Mouse (Mus musculus) liver (tissue): Measurements from ENCODE around the gene Napsa.
A peak's percentile ranks its signal among the peaks of the same experiment; 100 is the strongest.

Source experiments
- DNase-seq: peaks from one replicate; pipeline ENCODE4 v3.0.0-alpha.2; 2020; ENCODE audit warnings: mixed read lengths

Napsa gene

GRCm38 (mm10) chr7:44538756-44539624 lies 33.2 kb upstream of the Napsa start:
- no peak for DNase-seq

DNA sequence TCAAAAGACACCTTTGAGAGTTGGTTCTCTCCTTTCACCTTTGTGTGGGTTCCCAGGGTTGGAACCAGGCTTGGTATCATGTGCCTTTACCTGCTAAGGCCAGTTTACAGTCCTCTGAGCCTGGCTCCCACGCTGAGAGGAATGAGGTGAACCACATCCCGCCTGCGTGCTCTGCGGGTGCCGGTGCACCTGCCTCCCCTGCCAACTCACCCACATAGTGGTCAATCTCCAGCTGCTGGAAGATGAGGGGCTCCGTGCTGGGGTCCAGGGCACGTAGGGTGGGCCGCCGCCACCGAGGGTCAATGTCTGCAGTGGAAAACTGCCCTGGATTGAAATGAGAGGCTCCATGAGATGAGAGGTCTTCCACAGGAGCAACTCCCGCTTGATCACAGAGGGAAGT lies 29.6 kb upstream of the Napsa start:
- no peak for DNase-seq

DNA sequence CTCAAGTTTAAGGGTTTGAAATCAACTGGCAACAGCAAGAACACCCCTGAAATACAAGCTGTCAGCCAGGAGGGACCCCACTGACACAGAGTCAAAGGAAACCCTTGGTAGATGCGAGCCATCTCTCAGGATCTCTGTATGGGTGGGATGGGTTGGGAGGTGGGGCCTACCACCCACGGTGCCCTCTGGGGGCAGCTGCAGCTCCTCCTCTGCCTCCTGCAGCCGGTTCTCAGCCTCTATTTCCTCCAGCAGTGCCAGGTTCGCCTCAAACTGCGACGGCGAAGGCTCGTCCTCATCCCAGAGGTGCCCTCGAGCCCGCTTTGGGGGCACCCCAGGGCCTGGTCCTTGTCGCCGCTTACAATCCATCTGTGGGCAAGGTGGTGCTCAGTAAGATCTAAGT lies 29.1 kb upstream of the Napsa start:
- DNase-seq = no peak

DNA sequence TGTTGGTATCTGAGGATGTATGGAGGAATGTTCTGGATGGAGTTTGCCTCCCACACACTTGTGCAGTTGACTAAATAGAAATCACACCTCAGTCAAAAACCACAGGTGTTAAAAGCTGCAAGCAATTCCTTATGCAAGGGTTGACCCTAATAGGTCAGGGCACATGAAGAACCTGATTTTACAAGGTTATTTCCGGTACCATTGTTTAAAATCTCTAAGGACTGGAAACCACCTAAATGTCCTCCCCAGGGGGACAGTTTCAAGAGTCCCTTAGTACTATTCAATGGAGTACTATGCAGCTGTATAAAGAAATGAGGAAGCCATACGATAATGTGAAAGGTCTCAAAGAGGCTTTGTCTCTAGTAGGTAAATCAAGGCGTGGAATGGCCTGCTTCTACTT lies 25.9 kb upstream of the Napsa start:
- DNase-seq = no peak

- DNase-seq = no peak
Observed at GRCm38 (mm10) chr7:44547041-44547440, 25.1 kb upstream of the Napsa start.

DNA sequence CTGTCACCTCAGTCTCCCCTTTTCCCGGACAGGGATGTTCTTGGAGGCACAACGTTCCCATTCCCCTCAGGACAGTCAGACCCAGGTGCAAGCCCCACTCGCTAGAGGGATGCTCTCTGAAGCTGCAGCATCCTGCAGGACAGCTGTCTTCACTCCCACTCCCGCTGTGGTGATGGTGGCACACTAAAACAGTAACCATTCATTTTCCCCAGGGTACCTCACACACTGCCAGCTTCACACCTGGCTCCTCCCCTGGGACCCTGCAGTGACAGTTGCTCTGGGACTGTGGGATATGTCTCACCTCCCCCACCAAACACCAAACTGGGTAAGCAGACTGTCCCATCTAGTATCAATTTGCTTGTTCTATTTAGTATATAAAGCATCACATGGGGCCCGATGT lies 24.5 kb upstream of the Napsa start:
- no peak for DNase-seq

DNA sequence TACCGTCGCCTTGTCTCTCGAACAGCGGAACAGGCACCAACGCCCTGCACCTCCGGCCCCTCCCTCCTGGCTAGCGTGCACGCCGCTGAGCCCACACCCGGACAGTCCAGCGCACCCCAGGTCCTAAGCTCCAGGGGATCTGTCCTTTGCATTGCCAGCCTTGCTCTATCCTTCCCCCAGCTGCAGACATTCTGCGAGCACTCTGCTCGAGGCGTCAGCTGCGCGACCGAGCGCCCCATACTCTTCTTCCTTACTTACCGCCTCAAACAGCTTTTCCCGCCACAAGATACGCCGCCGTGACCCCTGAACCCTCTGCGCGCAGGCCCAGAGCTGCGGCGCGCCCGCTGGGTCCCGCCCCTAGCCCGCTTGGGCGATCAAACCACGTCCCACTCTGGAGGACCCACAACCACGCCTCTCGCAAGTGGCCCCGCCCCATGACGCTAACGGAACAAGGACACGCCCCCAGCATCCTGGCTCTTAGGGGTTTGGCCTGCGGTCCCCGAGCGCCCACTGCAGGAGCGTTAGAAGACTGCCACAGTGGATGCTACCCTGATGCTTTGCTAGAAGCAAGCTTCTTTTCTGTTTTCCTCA lies 23.6 kb upstream of the Napsa start, which contains the start of gene Pold1:
Gene Pold1, minus strand, starts transcription at position 353 of the 591 bp plus-strand sequence.
- peak; percentile 100 for DNase-seq

DNA sequence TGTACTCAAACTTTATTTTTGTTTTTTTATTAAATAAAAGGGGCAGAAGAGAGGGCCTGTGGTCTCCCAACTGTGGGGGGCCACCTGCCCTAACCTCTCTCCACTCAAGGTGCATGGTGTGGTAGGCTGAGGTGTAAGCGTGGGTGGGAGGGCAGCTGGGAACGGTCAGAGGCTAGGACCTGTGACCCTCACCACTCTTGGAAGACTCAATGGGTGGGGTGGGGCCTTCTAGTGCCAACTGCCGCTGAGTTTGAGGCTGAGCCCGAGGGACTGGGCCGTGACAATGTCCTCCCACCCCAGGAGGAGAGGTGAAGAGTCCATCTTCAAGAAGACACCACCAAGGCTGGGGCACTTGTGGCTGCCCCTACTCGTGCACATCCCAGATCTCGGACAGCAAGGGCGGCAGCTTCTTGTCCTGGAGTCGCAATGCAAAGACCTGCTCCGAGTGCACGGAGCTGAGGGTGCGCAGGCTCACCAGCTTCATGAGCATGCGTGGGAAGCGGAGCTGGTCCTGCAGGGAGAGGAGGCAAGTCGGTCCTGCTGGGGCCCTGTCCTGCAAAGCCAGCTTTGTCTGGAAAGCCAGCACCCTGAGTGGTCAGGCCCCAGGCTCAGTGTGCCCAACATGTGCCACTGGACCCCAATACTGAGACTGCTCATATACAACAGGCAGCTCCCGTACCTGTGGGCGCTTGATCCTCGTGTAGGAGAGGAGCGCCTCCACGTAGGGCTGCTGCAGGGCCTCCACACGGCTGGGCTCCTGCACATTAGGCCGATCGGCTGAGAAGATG lies 22.4 kb upstream of the Napsa start:
- no peak for DNase-seq

- DNase-seq = no peak
Observed at GRCm38 (mm10) chr7:44550409-44550678, 21.8 kb upstream of the Napsa start.

DNA sequence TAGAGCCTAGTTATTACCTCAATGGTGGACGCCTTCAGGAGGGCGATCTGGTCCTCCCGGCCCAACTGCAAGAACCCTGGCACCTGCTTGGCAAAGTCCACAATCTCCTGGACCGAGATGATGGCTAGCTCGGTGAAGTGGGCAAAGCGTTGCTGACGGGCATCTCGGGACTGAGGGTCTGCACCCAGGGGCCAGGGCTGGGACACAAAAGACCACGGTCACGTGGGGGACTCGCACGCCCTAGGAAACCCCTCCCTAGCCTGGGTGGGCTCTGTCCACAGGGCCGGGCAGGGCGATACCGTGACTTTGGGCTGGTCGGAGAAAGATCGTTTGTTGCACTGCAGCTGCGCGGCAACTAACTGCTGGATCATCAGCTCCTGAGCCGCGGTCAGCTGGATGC lies 20.9 kb upstream of the Napsa start:
- DNase-seq = no peak

- peak; percentile 3 for DNase-seq
Observed at GRCm38 (mm10) chr7:44551731-44552130, 20.4 kb upstream of the Napsa start.

DNA sequence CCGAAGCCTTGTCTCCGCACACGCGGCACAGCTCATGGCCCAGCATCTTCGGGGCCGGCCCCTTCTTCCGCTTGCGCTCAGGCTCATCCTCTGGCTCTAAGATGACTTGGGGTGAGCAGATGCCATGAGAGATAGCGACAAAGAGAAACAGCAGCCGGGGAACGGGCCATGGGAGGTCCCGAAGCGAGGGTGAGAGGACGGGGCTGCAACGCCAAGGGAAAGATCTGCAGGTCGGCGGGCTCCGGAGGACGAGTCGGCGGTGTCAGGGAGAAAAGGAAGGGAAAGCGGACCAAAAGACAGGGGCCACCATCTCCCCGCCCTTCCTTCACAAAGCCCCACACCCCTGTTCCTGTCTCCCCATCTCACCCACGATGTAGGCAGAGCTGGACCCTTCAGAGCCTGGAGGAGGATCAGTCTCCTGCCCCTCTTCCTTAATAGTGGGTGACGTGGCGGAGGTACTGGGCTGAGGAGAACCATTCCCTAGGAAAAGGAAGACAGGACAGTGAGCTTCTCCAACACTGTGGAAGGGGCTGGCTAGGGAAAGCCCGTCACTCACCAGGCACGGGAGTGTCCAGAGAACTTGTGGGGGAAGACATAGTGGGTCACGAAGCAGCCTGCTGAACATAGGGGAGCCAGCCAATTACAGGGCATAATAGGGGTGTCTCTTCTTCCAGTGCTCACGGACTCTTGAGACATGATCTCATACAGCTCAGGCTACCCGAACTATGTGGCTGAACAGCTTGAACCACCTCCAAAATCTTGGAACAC lies 19.9 kb upstream of the Napsa start:
- DNase-seq = no peak

GRCm38 (mm10) chr7:44553196-44553764 lies 18.9 kb upstream of the Napsa start:
- DNase-seq = peak; percentile 92

DNA sequence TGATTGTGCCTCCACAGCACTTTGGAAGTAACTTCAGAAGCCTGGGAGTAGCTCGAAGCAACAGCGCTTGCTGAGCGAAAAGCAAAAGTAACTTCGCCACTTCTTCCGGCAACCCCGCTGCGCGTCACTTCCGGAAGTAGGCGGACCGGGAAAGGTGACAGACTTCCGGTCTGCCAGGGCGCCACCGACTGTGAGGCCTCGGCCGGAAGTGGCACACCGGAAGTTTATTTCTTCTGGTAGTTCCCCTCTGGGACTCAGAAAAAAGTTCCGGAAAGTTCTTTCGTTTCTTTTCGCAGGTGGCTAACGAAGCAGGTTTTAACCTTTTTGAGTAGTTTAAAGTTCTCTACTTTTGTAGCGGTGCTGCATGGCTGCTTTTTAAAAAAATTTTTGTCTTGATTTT lies 18.4 kb upstream of the Napsa start, which contains the start of gene Nr1h2:
Gene Nr1h2, minus strand, starts transcription at position 126 of the 400 bp plus-strand sequence.
- DNase-seq = peak; percentile 95

GRCm38 (mm10) chr7:44557629-44558028 lies 14.6 kb upstream of the Napsa start:
- DNase-seq = no peak

GRCm38 (mm10) chr7:44560435-44561400 lies 11.5 kb upstream of the Napsa start:
- peak; percentile 82 for DNase-seq

DNA sequence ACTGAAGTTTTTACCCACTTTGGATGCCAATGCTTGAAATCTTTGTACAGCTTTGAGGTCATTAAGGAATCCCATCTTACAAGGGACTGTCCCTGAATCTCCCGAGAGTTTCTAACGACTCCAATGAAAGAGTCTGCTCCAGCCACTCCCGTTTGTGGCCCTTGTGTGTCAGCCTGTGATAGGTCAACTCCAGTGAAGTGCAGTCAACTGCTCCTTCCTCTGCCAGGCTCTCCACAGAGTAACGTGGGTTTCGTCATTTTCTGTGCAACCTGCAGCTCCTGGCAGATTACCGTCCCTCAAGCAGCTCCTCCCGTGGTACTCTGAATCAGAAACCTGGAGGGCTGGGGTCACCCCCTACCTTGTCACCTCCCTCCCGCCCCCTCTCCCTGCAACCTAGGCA lies 8.9 kb upstream of the Napsa start:
- no peak for DNase-seq

DNA sequence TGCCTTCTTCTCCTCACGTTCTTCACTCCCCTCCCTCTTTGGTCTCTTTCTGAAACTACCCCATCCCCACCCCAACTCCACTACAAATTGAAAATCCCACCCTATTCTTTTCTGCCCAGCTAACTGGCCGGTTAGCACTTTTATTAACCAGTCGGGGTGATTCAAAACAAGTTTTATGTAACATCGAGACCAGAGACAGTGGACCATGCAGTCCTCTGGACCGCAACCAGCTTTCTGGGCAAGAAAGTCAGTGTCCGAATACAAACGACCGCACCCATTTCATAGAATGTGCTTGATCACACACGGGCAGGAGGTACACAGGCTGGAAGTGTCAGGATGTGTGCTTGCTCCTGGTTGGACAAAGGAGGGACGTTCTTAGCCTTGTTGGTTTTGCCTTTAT lies 7.7 kb upstream of the Napsa start:
- DNase-seq = no peak

- DNase-seq = no peak
Observed at GRCm38 (mm10) chr7:44565414-44565813, 6.8 kb upstream of the Napsa start.

DNA sequence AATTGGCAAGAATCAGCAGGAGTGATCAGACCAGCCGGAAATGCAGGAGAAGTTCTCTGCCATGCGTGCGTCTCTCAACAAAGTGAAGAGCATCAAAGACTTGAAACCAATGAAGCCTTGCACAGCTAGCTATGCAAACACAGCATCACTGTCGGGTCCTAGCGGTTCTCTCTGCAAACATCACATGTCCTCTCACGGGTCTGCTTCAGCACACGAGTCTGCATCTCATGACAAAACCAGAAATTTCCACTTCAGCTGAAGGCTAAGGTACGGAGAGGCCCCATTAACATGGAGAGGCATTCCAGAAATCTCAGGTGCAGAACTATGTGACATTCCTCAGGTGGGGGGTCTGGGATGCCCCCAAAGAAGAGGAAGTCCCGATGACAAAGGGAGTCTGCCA lies 3.4 kb upstream of the Napsa start:
- no peak for DNase-seq

DNA sequence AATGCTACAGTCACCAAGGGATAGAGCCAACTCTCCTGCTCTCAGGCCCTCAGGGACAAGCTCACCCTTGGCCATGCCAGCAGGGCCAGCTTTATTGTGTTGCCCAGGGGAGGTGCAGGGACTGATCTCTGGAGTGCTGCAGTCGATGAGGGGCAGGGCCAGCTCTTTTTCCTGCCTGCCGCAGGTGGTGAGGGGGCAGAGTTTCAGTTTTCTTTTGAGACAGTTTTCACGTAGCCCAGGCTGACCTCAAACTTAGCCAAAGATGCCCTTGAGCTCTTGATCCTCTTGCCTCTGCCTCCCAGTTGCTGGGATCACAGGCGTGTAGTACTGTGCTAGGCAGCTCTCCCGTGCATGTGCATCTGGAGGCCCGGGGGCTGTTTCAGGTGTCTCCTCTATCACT lies 1.2 kb upstream of the Napsa start:
- no peak for DNase-seq
